Mouse (Mus musculus): ENCODE measurements around the gene Gtf2h3.
A peak's percentile ranks its signal among the peaks of the same experiment; 100 is the strongest.
"Not testable (repeated sequence)": the region's sequence is repeated elsewhere in the genome, so short reads cannot be mapped to it uniquely, and the experiment has no call there.

Gene Gtf2h3

GRCm38 (mm10) chr5:124575467-124575866 lies 3.5 kb upstream of the Gtf2h3 start:
- no peak for DNase-seq

- peak; percentile 44 for DNase-seq
Measured at GRCm38 (mm10) chr5:124582515-124582914, 3.6 kb downstream of the Gtf2h3 start.

GRCm38 (mm10) chr5:124592768-124593167 lies 13.8 kb downstream of the Gtf2h3 start:
- DNase-seq: no peak

- DNase-seq: peak; percentile 96
Measured at GRCm38 (mm10) chr5:124598224-124599174, 19.6 kb downstream of the Gtf2h3 start.

DNA sequence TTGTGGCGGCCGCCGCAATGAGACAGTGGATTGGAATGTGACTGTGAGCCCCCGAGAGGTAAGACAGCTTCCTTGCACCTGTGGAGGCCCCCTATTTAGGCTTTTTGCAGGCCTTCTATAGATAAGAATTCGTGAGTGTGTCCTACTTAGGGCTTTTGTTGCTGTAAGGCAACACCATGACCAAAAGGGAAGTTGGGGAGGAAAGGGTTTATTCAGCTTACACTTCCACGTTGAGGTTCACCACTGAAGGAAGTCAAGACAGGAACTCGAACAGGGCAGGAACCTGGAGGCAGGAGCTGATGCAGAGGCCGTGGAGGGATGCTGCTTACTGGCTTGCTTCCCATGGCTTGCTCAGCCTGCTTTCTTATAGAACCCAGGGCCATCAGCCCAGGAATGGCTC lies 20.8 kb downstream of the Gtf2h3 start:
- DNase-seq: not testable (repeated sequence)

DNA sequence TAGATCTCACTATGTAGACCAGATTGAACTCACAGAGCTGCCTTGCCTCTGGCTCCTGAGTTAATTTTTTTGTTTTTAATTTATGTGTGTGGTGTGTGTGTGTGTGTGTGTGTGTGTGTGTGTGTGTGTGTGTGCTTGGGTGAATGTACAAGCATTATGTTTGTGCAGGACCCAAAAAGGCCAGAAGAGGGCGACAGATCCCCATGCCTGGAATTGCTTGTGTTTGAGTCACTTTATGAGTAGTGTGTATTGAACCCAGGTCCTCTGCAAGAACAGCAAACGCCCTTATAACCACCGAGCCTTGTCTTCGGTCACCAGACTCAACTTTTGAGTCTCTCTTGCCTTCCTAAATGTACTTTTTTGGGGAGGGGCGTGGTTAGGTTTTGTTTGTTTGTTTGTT lies 23.4 kb downstream of the Gtf2h3 start:
- peak; percentile 73 for DNase-seq

DNA sequence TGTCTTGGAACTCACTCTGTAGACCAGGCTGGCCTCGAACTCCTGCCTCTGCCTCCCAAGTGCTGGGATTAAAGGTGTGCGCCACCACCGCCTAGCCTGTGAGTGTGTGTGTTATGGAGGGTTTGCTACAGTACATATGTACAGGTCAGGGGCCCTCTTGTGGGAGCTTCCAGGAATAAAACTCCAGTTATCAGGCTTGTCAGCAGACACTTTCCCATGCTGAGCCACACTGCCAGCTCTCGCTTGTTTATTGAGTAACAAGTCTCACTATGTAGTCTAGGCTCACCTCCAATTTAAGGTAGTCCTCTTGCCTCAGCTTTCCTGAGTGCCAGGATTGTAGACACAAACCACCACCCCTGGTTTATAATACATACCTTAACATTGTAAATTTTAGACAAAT lies 25.4 kb downstream of the Gtf2h3 start:
- no peak for DNase-seq

DNA sequence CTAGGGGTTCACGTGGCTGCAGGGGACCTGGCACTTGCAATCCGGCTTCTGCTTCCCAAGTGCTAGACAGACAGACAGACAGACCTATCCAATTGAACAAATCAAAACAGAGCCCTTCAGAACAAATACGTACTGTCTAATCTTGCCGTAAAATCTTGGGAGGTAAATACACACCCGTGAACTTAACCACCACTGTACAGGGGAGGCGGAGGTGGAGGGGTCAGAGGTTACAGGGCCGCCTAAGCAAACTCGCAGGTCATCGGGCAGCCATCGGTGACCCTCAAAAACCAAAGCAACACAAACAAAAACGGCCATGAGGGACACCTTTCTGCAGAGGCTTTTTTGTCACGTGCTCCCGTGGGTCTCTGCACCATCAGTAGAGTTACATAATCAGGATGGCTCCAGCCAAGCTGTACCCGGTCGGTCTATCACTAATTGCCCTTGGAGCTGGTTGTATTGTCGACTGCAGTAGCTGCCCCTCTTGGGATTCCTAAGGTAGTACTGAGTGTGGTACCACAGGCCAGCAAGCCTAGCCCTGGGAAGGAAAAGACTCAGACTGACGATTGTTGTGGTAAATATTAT lies 26.2 kb downstream of the Gtf2h3 start:
- DNase-seq: no peak

DNA sequence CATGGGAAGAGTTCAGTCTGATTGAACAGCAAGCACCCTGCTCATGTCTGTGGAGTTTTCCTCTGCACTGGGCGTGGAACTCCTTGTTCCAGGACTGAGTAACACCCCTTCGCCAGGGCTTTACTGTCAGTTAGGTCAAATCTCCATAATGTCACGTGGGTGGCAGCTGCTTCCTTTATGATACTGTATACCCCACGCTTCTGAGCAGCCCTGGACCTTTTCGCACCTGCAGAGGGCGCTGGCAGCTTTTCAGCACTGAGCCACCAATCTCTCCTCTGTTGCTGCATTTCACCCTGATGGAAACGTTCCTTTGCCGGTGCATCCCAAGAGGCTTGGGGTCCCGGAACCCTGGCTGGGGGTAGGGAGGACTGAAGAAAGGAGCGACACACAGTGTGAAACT lies 32.0 kb downstream of the Gtf2h3 start:
- DNase-seq: peak; percentile 23

GRCm38 (mm10) chr5:124614709-124615108 lies 35.8 kb downstream of the Gtf2h3 start:
- peak; percentile 51 for DNase-seq

DNA sequence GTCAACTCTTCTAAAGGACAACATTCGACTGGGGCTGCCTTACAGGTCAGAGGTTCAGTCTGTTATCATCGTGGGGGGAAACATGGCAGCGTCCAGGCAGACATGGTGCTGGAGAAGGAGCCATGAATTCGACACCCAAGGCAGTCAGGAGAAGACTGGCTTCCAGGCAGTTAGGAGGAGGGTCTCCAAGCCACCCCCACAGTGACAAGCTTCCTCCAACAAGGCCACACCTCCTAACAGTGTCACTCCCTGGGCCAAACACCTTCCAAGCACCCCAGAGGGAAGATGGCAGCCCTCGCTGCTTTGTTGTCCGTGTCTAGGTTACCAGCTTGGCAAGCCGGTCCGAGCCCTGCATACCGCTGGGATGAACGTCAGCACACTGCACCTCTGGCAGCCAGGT lies 39.8 kb downstream of the Gtf2h3 start:
- no peak for DNase-seq

- DNase-seq: no peak
Measured at GRCm38 (mm10) chr5:124621362-124621761, 42.4 kb downstream of the Gtf2h3 start.

- DNase-seq: no peak
Measured at GRCm38 (mm10) chr5:124622890-124623289, 44.0 kb downstream of the Gtf2h3 start.

DNA sequence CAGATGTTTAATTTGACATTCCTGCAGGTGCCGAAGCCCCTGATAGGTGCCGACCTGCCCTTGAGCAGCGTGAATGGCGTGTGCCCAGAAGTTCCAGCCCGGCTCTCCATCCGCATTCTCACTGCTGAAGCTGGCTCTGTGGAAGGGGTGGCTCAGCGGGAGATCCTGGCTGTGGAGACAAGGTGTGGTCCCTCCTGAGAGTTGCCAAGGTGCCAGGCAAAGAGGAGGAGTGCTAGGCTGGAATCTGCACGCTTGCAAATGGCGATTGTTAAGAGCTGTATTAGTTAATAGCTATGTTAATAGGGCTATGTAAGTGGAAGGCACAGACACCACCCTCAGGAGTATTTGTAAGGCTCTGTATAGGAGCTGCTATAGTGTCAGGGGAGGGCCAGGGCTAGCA lies 45.4 kb downstream of the Gtf2h3 start:
- no peak for DNase-seq

- DNase-seq: peak; percentile 98
Measured at GRCm38 (mm10) chr5:124628448-124629363, 49.8 kb downstream of the Gtf2h3 start, which contains the start of gene Atp6v0a2. Gene Atp6v0a2 (plus strand): TSS chr5:124628576.

- DNase-seq: peak; percentile 20
Measured at GRCm38 (mm10) chr5:124629641-124630040, 50.7 kb downstream of the Gtf2h3 start.

DNA sequence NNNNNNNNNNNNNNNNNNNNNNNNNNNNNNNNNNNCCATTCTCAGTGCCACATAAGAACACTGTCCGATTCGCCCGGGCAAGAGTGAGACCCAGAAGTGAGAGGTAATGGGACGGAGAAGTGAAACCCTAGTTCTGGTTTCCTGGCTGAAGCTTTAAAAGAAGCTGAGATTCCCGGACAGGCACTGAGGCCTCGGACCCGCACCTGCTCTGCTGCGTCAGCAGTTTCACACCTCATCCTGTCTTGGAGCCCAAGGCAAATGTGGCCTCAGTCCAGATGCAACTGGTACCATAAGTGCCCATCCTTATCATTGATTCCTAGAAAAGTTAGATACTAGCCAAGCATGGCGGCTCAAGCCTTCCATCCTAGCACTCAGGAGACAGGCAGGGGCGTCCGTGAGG lies 52.7 kb downstream of the Gtf2h3 start:
- no peak for DNase-seq

GRCm38 (mm10) chr5:124632461-124632860 lies 53.5 kb downstream of the Gtf2h3 start:
- no peak for DNase-seq

DNA sequence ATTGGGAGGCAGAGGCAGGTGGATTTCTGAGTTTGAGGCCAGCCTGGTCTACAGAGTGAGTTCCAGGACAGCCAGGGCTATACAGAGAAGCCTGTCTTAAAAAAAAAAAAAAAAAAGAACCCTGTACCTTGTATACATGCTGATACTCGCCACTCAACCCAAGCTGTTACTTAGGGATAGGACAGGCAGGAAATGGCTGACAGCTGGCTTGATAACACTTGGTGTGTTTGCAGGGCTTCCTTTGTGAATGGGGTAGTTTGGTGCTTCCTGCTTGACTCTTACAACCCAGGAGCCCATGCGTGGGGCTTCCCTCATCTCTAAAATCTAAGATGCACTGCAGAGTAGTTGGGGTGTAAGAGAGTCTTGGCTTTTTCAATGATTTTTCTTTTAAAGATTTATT lies 54.5 kb downstream of the Gtf2h3 start:
- DNase-seq: no peak

DNA sequence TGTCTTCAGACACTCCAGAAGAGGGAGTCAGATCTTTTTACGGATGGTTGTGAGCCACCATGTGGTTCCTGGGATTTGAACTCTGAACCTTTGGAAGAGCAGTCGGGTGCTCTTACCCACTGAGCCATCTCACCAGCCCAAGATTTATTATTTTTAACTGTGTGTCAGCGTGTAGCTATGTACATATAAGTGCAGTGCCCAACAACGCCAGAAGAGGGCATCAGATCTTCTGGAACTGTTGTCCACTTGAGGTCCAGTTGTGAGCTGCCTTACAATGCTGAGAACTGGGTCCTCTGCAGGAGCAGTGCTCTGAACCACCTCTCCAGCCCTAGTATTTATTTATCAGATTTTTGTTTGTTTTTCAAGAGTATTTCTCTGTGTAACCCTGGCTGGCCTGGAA lies 56.1 kb downstream of the Gtf2h3 start:
- DNase-seq: peak; percentile 71

DNA sequence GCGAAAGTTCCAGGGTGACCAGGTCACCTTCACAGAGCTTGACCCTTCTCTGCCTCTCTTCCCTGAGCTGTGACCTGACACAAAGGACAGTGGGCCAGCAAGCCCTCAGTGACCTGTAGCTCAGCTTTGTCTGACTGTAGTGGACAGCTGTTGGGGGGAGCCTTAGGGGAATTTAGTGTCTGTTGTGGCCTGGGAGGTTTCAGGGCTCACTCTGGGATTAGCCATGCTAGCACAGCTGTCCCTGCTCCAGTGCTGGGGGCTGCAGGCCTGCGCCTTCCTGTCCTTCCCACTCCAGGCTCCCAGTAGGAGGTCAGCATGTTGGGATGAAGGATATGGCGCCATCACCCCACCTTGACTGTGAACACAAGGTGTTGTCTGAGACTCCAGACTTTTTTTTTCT lies 57.2 kb downstream of the Gtf2h3 start:
- DNase-seq: no peak

DNA sequence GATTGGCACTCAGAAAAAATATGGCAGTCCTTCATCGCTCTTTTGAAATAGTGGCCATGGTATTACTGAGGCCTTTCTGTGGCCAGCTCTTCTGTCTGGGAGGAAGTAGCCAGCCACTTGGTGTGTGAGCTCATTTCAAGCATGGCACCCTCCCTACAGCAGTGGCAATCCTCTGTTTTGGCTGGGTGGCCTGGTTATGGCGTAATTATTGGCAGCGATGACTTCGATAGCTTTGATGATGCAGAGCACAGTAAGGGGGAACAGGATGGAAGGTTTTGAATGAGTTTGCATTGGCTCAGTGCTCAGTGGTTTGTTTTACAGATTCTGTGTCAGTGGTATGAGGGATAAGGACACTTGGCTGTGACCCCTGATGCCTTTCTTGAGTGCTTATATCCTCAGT lies 57.8 kb downstream of the Gtf2h3 start:
- no peak for DNase-seq

GRCm38 (mm10) chr5:124637300-124637699 lies 58.4 kb downstream of the Gtf2h3 start:
- DNase-seq: peak; percentile 27

All from kidney, postnatal 10 days (tissue).